8 mouse cellular contexts compared by ENCODE assay signal in genomic region chr15:77257437-77258229, GRCm38 (mm10). TPM values are rescaled to one million over a fixed set of nuclear protein-coding genes. Genes with fewer than 3 reads are reported as not detected.
DNase-seq lines count a peak whose midpoint lies in the region; ATAC-seq and TF ChIP-seq lines count a peak whose summit lies in the region.

No protein-coding gene starts in this region.

- no peaks in the 10 kb centered on the region for H3K9me3 ChIP-seq in midbrain, embryonic 10.5 days (replicated peaks)
- H3K9me3 ChIP-seq in midbrain, embryonic 13.5 days: no peaks in the 10 kb centered on the region
- H3K9me3 ChIP-seq in hindbrain, embryonic 10.5 days: no peaks in the 10 kb centered on the region
- H3K9me3 ChIP-seq in stomach, postnatal 0 days (ENCODE audit: control insufficient read depth, low read length): no peaks in the 10 kb centered on the region

- H3K27ac ChIP-seq in midbrain, embryonic 10.5 days (replicated peaks): no peak overlapping the region
- H3K27ac ChIP-seq in midbrain, embryonic 13.5 days: no peak overlapping the region; the same call in 1 of the 2 replicates
- peak overlapping the region; percentile 50 for H3K27ac ChIP-seq in hindbrain, embryonic 10.5 days
- H3K27ac ChIP-seq in stomach, postnatal 0 days (replicated peaks): peak overlapping the region; percentile 81; the same call in 1 of the 2 replicates

- TF ChIP-seq CTCF in stomach, postnatal 0 days (IDR thresholded peaks at IDR 0.05; ENCODE audit: low read depth): peak; percentile 77

- H3K4me2 ChIP-seq in midbrain, embryonic 13.5 days (replicated peaks): no peak overlapping the region
- H3K4me2 ChIP-seq in stomach, postnatal 0 days (replicated peaks; ENCODE audit: low read depth): no peak overlapping the region

- no peaks in the 10 kb centered on the region for H3K27me3 ChIP-seq in midbrain, embryonic 10.5 days (ENCODE audit: low read depth, poor library complexity, severe bottlenecking)
- H3K27me3 ChIP-seq in midbrain, embryonic 13.5 days: no peaks in the 10 kb centered on the region
- no peaks in the 10 kb centered on the region for H3K27me3 ChIP-seq in hindbrain, embryonic 10.5 days (ENCODE audit: insufficient read depth, poor library complexity, severe bottlenecking)
- no peaks in the 10 kb centered on the region for H3K27me3 ChIP-seq in stomach, postnatal 0 days (ENCODE audit: control insufficient read depth, insufficient read depth, low read length)

- no peak for TF ChIP-seq EP300 in stomach, postnatal 0 days (optimal IDR thresholded peaks at IDR 0.05)

- ATAC-seq in midbrain, embryonic 13.5 days: no peak
- peak; percentile 50; the same call in 1 of the 2 replicates for ATAC-seq in megakaryocyte progenitor cell, adult 5-6 weeks (replicated peaks; ENCODE audit: poor library complexity)
- peak; percentile 77; the same call in 1 of the 2 replicates for ATAC-seq in stomach, postnatal 0 days (ENCODE audit: low FRiP score, low TSS enrichment)

- no peak overlapping the region for H3K4me3 ChIP-seq in midbrain, embryonic 10.5 days
- H3K4me3 ChIP-seq in midbrain, embryonic 13.5 days (replicated peaks): no peak overlapping the region
- no peak overlapping the region for H3K4me3 ChIP-seq in hindbrain, embryonic 10.5 days
- no peak overlapping the region for H3K4me3 ChIP-seq in stomach, postnatal 0 days (ENCODE audit: low read depth, low read length)

- WGBS in midbrain, embryonic 10.5 days: 40% methylated on average over 6 of the region's 6 CpGs
- WGBS in midbrain, embryonic 13.5 days: 30% methylated on average over 6 of the region's 6 CpGs
- 33% methylated on average over 6 of the region's 6 CpGs for WGBS in hindbrain, embryonic 10.5 days
- 23% methylated on average over 6 of the region's 6 CpGs for WGBS in stomach, postnatal 0 days

- no peaks in the 10 kb centered on the region for H3K36me3 ChIP-seq in midbrain, embryonic 10.5 days
- no peaks in the 10 kb centered on the region for H3K36me3 ChIP-seq in midbrain, embryonic 13.5 days
- H3K36me3 ChIP-seq in hindbrain, embryonic 10.5 days: no peaks in the 10 kb centered on the region
- H3K36me3 ChIP-seq in stomach, postnatal 0 days (ENCODE audit: control insufficient read depth, insufficient read depth, low read length): no peaks in the 10 kb centered on the region

- DNase-seq in midbrain, embryonic 10.5 days (ENCODE audit: low spot score): peak; percentile 50
- peak; percentile 67 for DNase-seq in cerebellum, adult 8-10 months
- peak; percentile 49 to 61 for DNase-seq in frontal cortex, postnatal 10 days (ENCODE audit: low spot score in 2 of 2)
- peak; percentile 56 for DNase-seq in hindbrain, embryonic 10.5 days (ENCODE audit: low spot score)
- peak; percentile 66 to 68 for DNase-seq in layer of hippocampus, postnatal 10 days (ENCODE audit: low spot score in 2 of 2)
- DNase-seq in stomach, postnatal 0 days (ENCODE audit: low spot score): peak; percentile 71

- H3K9ac ChIP-seq in midbrain, embryonic 13.5 days (replicated peaks): no peak overlapping the region
- H3K9ac ChIP-seq in stomach, postnatal 0 days (ENCODE audit: low read length): no peak overlapping the region

- peaks cover 40% of the 10 kb centered on the region for H3K4me1 ChIP-seq in midbrain, embryonic 10.5 days
- peaks cover 25% of the 10 kb centered on the region for H3K4me1 ChIP-seq in midbrain, embryonic 13.5 days (replicated peaks)
- peaks cover 48% of the 10 kb centered on the region for H3K4me1 ChIP-seq in hindbrain, embryonic 10.5 days (replicated peaks)
- peaks cover 10% of the 10 kb centered on the region; the same call in 1 of the 2 replicates for H3K4me1 ChIP-seq in stomach, postnatal 0 days (replicated peaks; ENCODE audit: control insufficient read depth, insufficient read depth)

RNA-seq across cellular contexts. Expression of gene Rbfox2, which starts 49.2 kb away (rescaled TPM):
- polyA plus RNA-seq in midbrain, embryonic 10.5 days (2016; fragmentation: Nextera tagmentation; extraction: Ambion mirVana): 35.7 and 59.4 TPM in 2 replicates
- 154 and 163 TPM in 2 replicates for polyA plus RNA-seq in midbrain, embryonic 13.5 days (2015; fragmentation: Nextera tagmentation; extraction: Ambion mirVana)
- 50.6 and 77.8 TPM in 2 replicates for polyA plus RNA-seq in hindbrain, embryonic 10.5 days (2016; fragmentation: Nextera tagmentation; extraction: Ambion mirVana)
- 100 to 1,000 TPM; 232 to 253 TPM for total RNA-seq in layer of hippocampus, postnatal 10 days (2021)
- 0.22 and 0.32 TPM in 2 replicates for total RNA-seq in megakaryocyte progenitor cell, adult 5-6 weeks (2015)
- total RNA-seq in megakaryocyte progenitor cell, adult 5-6 weeks (2017): 0.54 and 0.87 TPM in 2 replicates
- polyA plus RNA-seq in stomach, postnatal 0 days (2015; fragmentation: Nextera tagmentation; extraction: Ambion mirVana): 23.2 and 24.4 TPM in 2 replicates

Comparison
In these comparisons a context has a peak if more than half of its experiments do, and no peak if none do; other contexts are left out.
1. H3K27ac ChIP-seq: peak in hindbrain, embryonic 10.5 days (single experiment) and stomach, postnatal 0 days (single experiment); none in midbrain, embryonic 10.5 days (single experiment) and midbrain, embryonic 13.5 days (single experiment).
2. Peak in every context shown above with its lines, with median percentiles within 50 percentile points of each other: DNase-seq.